Mouse (Mus musculus) T-cell, adult 2 months (primary cell): ENCODE measurements around the gene Ptgir.

Source experiments
- DNase-seq: peaks from one replicate; pipeline ENCODE4 v3.0.0; 2022; ENCODE audit warnings: low spot score

Ptgir gene

GRCm38 (mm10) chr7:16916342-16917265, 10.3 kb downstream of the Ptgir start:
- DNase-seq = no peak

GRCm38 (mm10) chr7:16917447-16917846, 11.2 kb downstream of the Ptgir start:
- DNase-seq = no peak

GRCm38 (mm10) chr7:16918014-16918413, 11.7 kb downstream of the Ptgir start:
- DNase-seq = no peak

- DNase-seq = no peak
Measured at GRCm38 (mm10) chr7:16918670-16919069, 12.4 kb downstream of the Ptgir start.

GRCm38 (mm10) chr7:16919395-16920149, 13.3 kb downstream of the Ptgir start:
- DNase-seq = no peak

GRCm38 (mm10) chr7:16920150-16920579, 13.9 kb downstream of the Ptgir start:
- DNase-seq = no peak

GRCm38 (mm10) chr7:16920818-16921791, 14.8 kb downstream of the Ptgir start:
- DNase-seq = no peak

GRCm38 (mm10) chr7:16921881-16922335, 15.6 kb downstream of the Ptgir start:
- no peak for DNase-seq

GRCm38 (mm10) chr7:16922360-16922973, 16.2 kb downstream of the Ptgir start:
- DNase-seq = no peak

GRCm38 (mm10) chr7:16923283-16924036, 17.2 kb downstream of the Ptgir start:
- DNase-seq = no peak

- peak; percentile 99 for DNase-seq
Measured at GRCm38 (mm10) chr7:16924037-16924834, 17.9 kb downstream of the Ptgir start, which contains the start of gene Calm3. TSS of gene Calm3 (minus strand) at chr7:16924114.

GRCm38 (mm10) chr7:16928341-16928740, 22.1 kb downstream of the Ptgir start:
- no peak for DNase-seq

GRCm38 (mm10) chr7:16930850-16931249, 24.6 kb downstream of the Ptgir start:
- DNase-seq = peak; percentile 60

GRCm38 (mm10) chr7:16931968-16932627, 25.8 kb downstream of the Ptgir start:
- DNase-seq = peak; percentile 77

- DNase-seq = peak; percentile 55
Measured at GRCm38 (mm10) chr7:16932704-16933577, 26.7 kb downstream of the Ptgir start.

GRCm38 (mm10) chr7:16937312-16937711, 31.0 kb downstream of the Ptgir start:
- DNase-seq = no peak

GRCm38 (mm10) chr7:16938117-16938791, 32.0 kb downstream of the Ptgir start:
- DNase-seq = no peak
